Mouse (Mus musculus): ENCODE measurements around the gene Olfr117.
"Not testable (repeated sequence)": the region's sequence is repeated elsewhere in the genome, so short reads cannot be mapped to it uniquely, and the experiment has no call there.

Gene Olfr117

DNA sequence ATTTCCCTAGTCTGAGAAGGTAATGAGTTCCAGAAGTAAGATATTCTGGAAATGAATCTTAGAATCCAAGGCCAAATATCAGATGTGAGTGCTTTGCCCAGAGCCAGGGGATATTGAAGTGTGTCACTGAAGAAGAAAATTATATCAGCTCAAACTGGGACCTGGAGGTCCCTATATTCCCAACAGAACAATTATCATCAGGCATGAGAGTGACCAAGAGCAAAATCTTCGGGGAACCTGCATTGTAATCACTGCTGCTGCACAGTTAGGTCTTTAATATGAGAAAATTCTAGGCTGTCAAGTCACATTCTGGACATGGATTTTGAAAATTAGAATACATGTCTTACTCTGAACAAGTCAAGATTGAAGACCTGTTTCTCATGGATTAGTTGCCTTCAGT, at the start of gene Olfr117:
Olfr117 (minus strand) TSS at position 101 of the 400 bp plus-strand sequence.
- in situ Hi-C loops (cut with MboI; ENCODE audit: low sequenced_read_pairs), result no loop called here

GRCm38 (mm10) chr17:37696264-37696663, 32.7 kb upstream of the Olfr117 start, which contains the start of gene Olfr119:
TSS of gene Olfr119 (plus strand) at chr17:37696564.
- in situ Hi-C loops (cut with MboI; ENCODE audit: low sequenced_read_pairs), result not testable (repeated sequence)

DNA sequence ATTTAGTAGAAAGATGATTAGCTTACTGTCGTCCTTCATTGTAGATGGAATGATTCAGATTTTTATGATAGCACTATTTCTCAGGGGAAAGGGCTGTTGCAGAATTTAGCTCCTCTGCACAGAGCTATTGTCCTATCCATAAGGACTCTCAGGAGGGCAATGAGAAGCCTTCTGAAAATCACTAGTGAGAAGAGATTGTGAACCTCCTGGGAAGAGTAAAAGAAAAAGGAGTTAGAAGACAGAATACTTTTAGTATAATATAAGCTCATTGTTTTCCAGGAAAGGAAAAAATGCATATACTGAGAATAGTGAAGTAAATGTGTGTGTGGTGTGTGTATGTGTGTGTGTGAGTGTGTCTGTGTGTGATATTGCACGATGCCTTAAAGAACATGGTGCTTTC, 3.1 kb upstream of the Olfr117 start, which contains the start of gene Olfr118:
Olfr118 (plus strand) TSS at position 301 of the 400 bp plus-strand sequence.
- in situ Hi-C loops (cut with MboI; ENCODE audit: low sequenced_read_pairs), result no loop called here

DNA sequence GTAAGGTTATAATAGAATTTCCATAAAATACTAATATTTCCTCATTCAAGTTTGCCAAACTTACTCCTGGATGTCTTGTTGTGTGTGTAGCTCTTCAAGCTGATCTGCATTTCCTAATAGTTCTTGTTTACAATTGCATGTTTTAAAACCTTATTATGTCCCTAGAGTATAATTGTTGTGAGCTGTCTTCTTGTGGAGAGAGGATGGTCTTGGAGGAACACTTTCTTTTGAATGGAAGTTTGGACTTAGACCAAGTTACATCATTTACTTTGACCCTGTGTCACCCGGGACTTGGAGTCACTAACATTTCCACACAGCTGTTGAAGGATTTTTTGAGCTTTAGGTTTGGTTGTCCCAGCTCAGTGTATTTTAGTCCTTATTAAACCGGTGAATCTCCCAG, 36.6 kb downstream of the Olfr117 start, which contains the start of the genes Olfr115 and Olfr116:
Olfr115 (minus strand) TSS at position 101 of the 400 bp plus-strand sequence.
Olfr116 (minus strand) TSS at position 191 of the 400 bp plus-strand sequence.
- in situ Hi-C loops (cut with MboI; ENCODE audit: low sequenced_read_pairs), result no loop called here

Data from CH12F3 (cell line).